Mouse (Mus musculus): ENCODE data around the gene Slc6a6. TPM values are rescaled to one million over a fixed set of nuclear protein-coding genes. Genes with fewer than 3 reads are reported as not detected.

Slc6a6 gene
- polyA plus RNA-seq, 1 experiment from 2014 or later = 98.3 TPM

GRCm38 (mm10) chr6:91767550-91767949 is 83.7 kb downstream of the Slc6a6 start:
- no peaks in the 10 kb centered on the region for H3K27me3 ChIP-seq
- no peak overlapping the region for H3K4me2 ChIP-seq
- H3K9me3 ChIP-seq = peaks cover 9% of the 10 kb centered on the region; the same call in 1 of the 2 replicates
- no peak overlapping the region for H3K9ac ChIP-seq
- WGBS = 90% methylated on average over 8 of the region's 8 CpGs
- H3K36me3 ChIP-seq = peaks cover 35% of the 10 kb centered on the region
- no peak overlapping the region for H3K27ac ChIP-seq
- ATAC-seq (ENCODE audit: low FRiP score) = no peak
- no peak overlapping the region for H3K4me3 ChIP-seq
- no peaks in the 10 kb centered on the region for H3K4me1 ChIP-seq (replicated peaks)

- Histone ChIP-seq H3K9ac (no peak overlapping the region), H3K4me2 (no peak overlapping the region), H3K9me3 (peaks cover 9% of the 10 kb centered on the region; the same call in 1 of the 2 replicates), H3K27me3 (peaks cover 5% of the 10 kb centered on the region; the same call in 1 of the 2 replicates), H3K4me3 (no peak overlapping the region), H3K4me1 (replicated peaks) (0 out of 2 replicates have a peak, but pooled peaks cover 3% of the 10 kb centered on the region), H3K27ac (no peak overlapping the region), H3K36me3 (peaks cover 24% of the 10 kb centered on the region)
- 75% methylated on average over 5 of the region's 5 CpGs for WGBS
- no peak for ATAC-seq (ENCODE audit: low FRiP score)
Measured at GRCm38 (mm10) chr6:91773951-91774350, 90.1 kb downstream of the Slc6a6 start.

GRCm38 (mm10) chr6:91776543-91776942 is 92.7 kb downstream of the Slc6a6 start:
- Histone ChIP-seq H3K4me1 (replicated peaks) (0 out of 2 replicates have a peak, but pooled peaks cover 3% of the 10 kb centered on the region), H3K27ac (no peak overlapping the region), H3K27me3 (peaks cover 5% of the 10 kb centered on the region; the same call in 1 of the 2 replicates), H3K9ac (no peak overlapping the region), H3K4me2 (no peak overlapping the region), H3K9me3 (0 out of 2 replicates have a peak, but pooled peaks cover 3% of the 10 kb centered on the region), H3K36me3 (peaks cover 16% of the 10 kb centered on the region), H3K4me3 (no peak overlapping the region)
- peak; percentile 78 for ATAC-seq (ENCODE audit: low FRiP score)
- WGBS = 12% methylated on average over 9 of the region's 9 CpGs

- Histone ChIP-seq H3K4me3 (no peak overlapping the region), H3K36me3 (peaks cover 14% of the 10 kb centered on the region), H3K27me3 (peaks cover 4% of the 10 kb centered on the region; the same call in 1 of the 2 replicates), H3K9me3 (no peaks in the 10 kb centered on the region), H3K9ac (no peak overlapping the region), H3K27ac (no peak overlapping the region), H3K4me1 (replicated peaks) (0 out of 2 replicates have a peak, but pooled peaks cover 3% of the 10 kb centered on the region), H3K4me2 (no peak overlapping the region)
- ATAC-seq (ENCODE audit: low FRiP score) = no peak
- 70% methylated on average over 9 of the region's 9 CpGs for WGBS
Measured at GRCm38 (mm10) chr6:91779206-91779605, 95.4 kb downstream of the Slc6a6 start.

GRCm38 (mm10) chr6:91785018-91785417 is 101.2 kb downstream of the Slc6a6 start:
- H3K36me3 ChIP-seq = peaks cover 17% of the 10 kb centered on the region
- no peak overlapping the region for H3K4me3 ChIP-seq
- 96% methylated on average over 3 of the region's 3 CpGs for WGBS
- no peak overlapping the region for H3K4me2 ChIP-seq
- H3K27ac ChIP-seq = no peak overlapping the region
- no peak for ATAC-seq (ENCODE audit: low FRiP score)
- no peaks in the 10 kb centered on the region for H3K4me1 ChIP-seq (replicated peaks)
- H3K9ac ChIP-seq = no peak overlapping the region
- no peaks in the 10 kb centered on the region for H3K9me3 ChIP-seq
- no peaks in the 10 kb centered on the region for H3K27me3 ChIP-seq

- Histone ChIP-seq H3K4me3 (no peak overlapping the region), H3K4me1 (replicated peaks) (peaks cover 11% of the 10 kb centered on the region; the same call in 1 of the 2 replicates), H3K27me3 (no peaks in the 10 kb centered on the region), H3K4me2 (no peak overlapping the region), H3K9me3 (no peaks in the 10 kb centered on the region), H3K27ac (no peak overlapping the region), H3K9ac (no peak overlapping the region), H3K36me3 (peaks cover 14% of the 10 kb centered on the region)
- ATAC-seq (ENCODE audit: low FRiP score) = no peak
- WGBS = 84% methylated on average over 9 of the region's 9 CpGs
Measured at GRCm38 (mm10) chr6:91788311-91788798, 104.5 kb downstream of the Slc6a6 start.

GRCm38 (mm10) chr6:91795640-91796039 is 111.8 kb downstream of the Slc6a6 start:
- Histone ChIP-seq H3K4me2 (no peak overlapping the region), H3K9me3 (no peaks in the 10 kb centered on the region), H3K4me3 (no peak overlapping the region), H3K4me1 (replicated peaks) (peaks cover 31% of the 10 kb centered on the region; the same call in 1 of the 2 replicates), H3K27ac (no peak overlapping the region), H3K36me3 (no peaks in the 10 kb centered on the region), H3K27me3 (0 out of 2 replicates have a peak, but pooled peaks cover 3% of the 10 kb centered on the region), H3K9ac (no peak overlapping the region)
- 68% methylated on average over 3 of the region's 3 CpGs for WGBS
- ATAC-seq (ENCODE audit: low FRiP score) = no peak

GRCm38 (mm10) chr6:91796064-91796463 is 112.2 kb downstream of the Slc6a6 start:
- WGBS = 65% methylated on average over 9 of the region's 9 CpGs
- no peaks in the 10 kb centered on the region for H3K36me3 ChIP-seq
- H3K4me3 ChIP-seq = no peak overlapping the region
- no peak overlapping the region for H3K27ac ChIP-seq
- no peak for ATAC-seq (ENCODE audit: low FRiP score)
- no peak overlapping the region for H3K4me2 ChIP-seq
- H3K9me3 ChIP-seq = no peaks in the 10 kb centered on the region
- H3K4me1 ChIP-seq (replicated peaks) = peaks cover 27% of the 10 kb centered on the region; the same call in 1 of the 2 replicates
- no peak overlapping the region for H3K9ac ChIP-seq
- 0 out of 2 replicates have a peak, but pooled peaks cover 3% of the 10 kb centered on the region for H3K27me3 ChIP-seq

GRCm38 (mm10) chr6:91796736-91797135 is 112.9 kb downstream of the Slc6a6 start:
- Histone ChIP-seq H3K9ac (no peak overlapping the region), H3K9me3 (no peaks in the 10 kb centered on the region), H3K4me1 (replicated peaks) (0 out of 2 replicates have a peak, but pooled peaks cover 27% of the 10 kb centered on the region), H3K4me2 (no peak overlapping the region), H3K27me3 (0 out of 2 replicates have a peak, but pooled peaks cover 3% of the 10 kb centered on the region), H3K4me3 (no peak overlapping the region), H3K27ac (no peak overlapping the region), H3K36me3 (no peaks in the 10 kb centered on the region)
- WGBS = 85% methylated on average over 4 of the region's 4 CpGs
- no peak for ATAC-seq (ENCODE audit: low FRiP score)

GRCm38 (mm10) chr6:91798496-91798895 is 114.6 kb downstream of the Slc6a6 start:
- Histone ChIP-seq H3K9me3 (no peaks in the 10 kb centered on the region), H3K9ac (no peak overlapping the region), H3K27ac (no peak overlapping the region), H3K27me3 (0 out of 2 replicates have a peak, but pooled peaks cover 3% of the 10 kb centered on the region), H3K4me2 (no peak overlapping the region), H3K4me3 (no peak overlapping the region), H3K36me3 (no peaks in the 10 kb centered on the region), H3K4me1 (replicated peaks) (peaks cover 24% of the 10 kb centered on the region; the same call in 1 of the 2 replicates)
- WGBS = 70% methylated on average over 12 of the region's 12 CpGs
- ATAC-seq (ENCODE audit: low FRiP score) = no peak

GRCm38 (mm10) chr6:91804177-91804576 is 120.3 kb downstream of the Slc6a6 start:
- ATAC-seq (ENCODE audit: low FRiP score) = 0 out of 2 replicates have a peak, but pooled peaks have one; percentile 17
- peaks cover 35% of the 10 kb centered on the region for H3K27me3 ChIP-seq
- H3K36me3 ChIP-seq = no peaks in the 10 kb centered on the region
- H3K27ac ChIP-seq = no peak overlapping the region
- peaks cover 41% of the 10 kb centered on the region for H3K4me1 ChIP-seq (replicated peaks)
- 42% methylated on average over 7 of the region's 7 CpGs for WGBS
- H3K4me2 ChIP-seq = no peak overlapping the region
- H3K9me3 ChIP-seq = no peaks in the 10 kb centered on the region
- H3K4me3 ChIP-seq = no peak overlapping the region
- 0 out of 2 replicates have a peak overlapping the region, but pooled peaks have one; percentile 9 for H3K9ac ChIP-seq

- H3K27ac ChIP-seq = peak overlapping the region; percentile 23; the same call in 1 of the 2 replicates
- peak overlapping the region; percentile 28 for H3K4me3 ChIP-seq
- H3K36me3 ChIP-seq = no peaks in the 10 kb centered on the region
- peaks cover 52% of the 10 kb centered on the region for H3K4me1 ChIP-seq (replicated peaks)
- H3K9ac ChIP-seq = peak overlapping the region; percentile 63
- WGBS = 5% methylated on average over 22 of the region's 23 CpGs
- H3K4me2 ChIP-seq = peak overlapping the region; percentile 51
- no peaks in the 10 kb centered on the region for H3K9me3 ChIP-seq
- no peak; the same call in 1 of the 2 replicates for ATAC-seq (ENCODE audit: low FRiP score)
- H3K27me3 ChIP-seq = peaks cover 35% of the 10 kb centered on the region
Measured at GRCm38 (mm10) chr6:91807169-91807568, 123.3 kb downstream of the Slc6a6 start.

GRCm38 (mm10) chr6:91808022-91808421 is 124.2 kb downstream of the Slc6a6 start:
- no peak overlapping the region for H3K27ac ChIP-seq
- H3K36me3 ChIP-seq = no peaks in the 10 kb centered on the region
- H3K9me3 ChIP-seq = no peaks in the 10 kb centered on the region
- H3K4me1 ChIP-seq (replicated peaks) = peaks cover 52% of the 10 kb centered on the region
- no peak overlapping the region for H3K4me3 ChIP-seq
- H3K9ac ChIP-seq = no peak overlapping the region
- no peak overlapping the region for H3K4me2 ChIP-seq
- ATAC-seq (ENCODE audit: low FRiP score) = no peak
- WGBS = 51% methylated on average over 6 of the region's 6 CpGs
- peaks cover 35% of the 10 kb centered on the region for H3K27me3 ChIP-seq

All from hindbrain, embryonic 13.5 days (tissue).